15 mouse cellular contexts compared by ENCODE assay signal in genomic region chr10:39908768-39909441, GRCm38 (mm10). TPM values are rescaled to one million over a fixed set of nuclear protein-coding genes. Genes with fewer than 3 reads are reported as not detected.
A peak's percentile ranks its signal among the peaks of the same experiment; 100 is the strongest.
DNase-seq lines count a peak whose midpoint lies in the region; ATAC-seq and TF ChIP-seq lines count a peak whose summit lies in the region.
"Had no signal": no experiment of that assay in that cellular context is flagged by ENCODE, and none has a peak within 500 bp of the region (broad histone marks: within the 10 kb centered on the region; RNA-seq: fewer than 3 reads in every experiment).

No protein-coding gene starts in this region.

- TF ChIP-seq POLR2A in bone marrow macrophage, adult 2 months (IDR thresholded peaks at IDR 0.05; ENCODE audit: borderline replicate concordance, low read depth, low read length), result no peak

- H3K4me1 ChIP-seq in bone marrow macrophage, adult 2 months (ENCODE audit: control insufficient read depth, insufficient read depth, low read length), result peaks cover 3% of the 10 kb centered on the region; the same call in 1 of the 2 replicates
- H3K4me1 ChIP-seq in megakaryocyte, embryonic 14.5 days, result peaks cover 13% of the 10 kb centered on the region
- no peaks in the 10 kb centered on the region for H3K4me1 ChIP-seq in forebrain, embryonic 10.5 days
- H3K4me1 ChIP-seq: hindbrain, embryonic 13.5 days; midbrain, embryonic 12.5 days had no signal

- no peaks in the 10 kb centered on the region for H3K36me3 ChIP-seq in megakaryocyte, embryonic 14.5 days (replicated peaks; ENCODE audit: low read length)
- no peaks in the 10 kb centered on the region for H3K36me3 ChIP-seq in forebrain, embryonic 10.5 days (replicated peaks)
- H3K36me3 ChIP-seq: hindbrain, embryonic 13.5 days; midbrain, embryonic 12.5 days had no signal

- DNase-seq in kidney, adult 9 months, result peak; percentile 58
- DNase-seq in kidney, postnatal 10 days, result no peak
- DNase-seq in frontal cortex, postnatal 25 days (ENCODE audit: low spot score in 2 of 2), result no peak
- DNase-seq in layer of hippocampus, adult 9-10 months (ENCODE audit: low spot score), result no peak
- DNase-seq in forebrain, embryonic 10.5 days (ENCODE audit: extremely low spot score, low spot score), result no peak
- DNase-seq: cerebellum, adult 8-10 months; gastrocnemius, adult 2 months; kidney, postnatal 4 days had no signal

- H3K4me3 ChIP-seq in bone marrow macrophage, adult 2 months (ENCODE audit: insufficient read depth, low read length), result peak overlapping the region; percentile 52
- peak overlapping the region; percentile 83 for H3K4me3 ChIP-seq in megakaryocyte, embryonic 14.5 days (replicated peaks)
- H3K4me3 ChIP-seq in forebrain, embryonic 10.5 days, result no peak overlapping the region
- H3K4me3 ChIP-seq: gastrocnemius, adult 2 months; hindbrain, embryonic 13.5 days; midbrain, embryonic 12.5 days had no signal

- 81% methylated on average over 13 of the region's 13 CpGs for WGBS in forebrain, embryonic 10.5 days

- peak; percentile 78 for ATAC-seq in CD4-positive, CD25-positive, alpha-beta regulatory T cell, adult 4 months

- TF ChIP-seq CTCF in bone marrow macrophage, adult 2 months (IDR thresholded peaks at IDR 0.05; ENCODE audit: low read depth, low read length), result no peak

- H3K27ac ChIP-seq in bone marrow macrophage, adult 2 months (ENCODE audit: insufficient read depth, low read depth, low read length), result no peak overlapping the region
- H3K27ac ChIP-seq in forebrain, embryonic 10.5 days, result no peak overlapping the region
- H3K27ac ChIP-seq: gastrocnemius, adult 2 months; hindbrain, embryonic 13.5 days; midbrain, embryonic 12.5 days had no signal

- no peaks in the 10 kb centered on the region for H3K9me3 ChIP-seq in megakaryocyte, embryonic 14.5 days
- no peaks in the 10 kb centered on the region for H3K9me3 ChIP-seq in forebrain, embryonic 10.5 days
- H3K9me3 ChIP-seq: hindbrain, embryonic 13.5 days; midbrain, embryonic 12.5 days had no signal

- peaks cover 6% of the 10 kb centered on the region for H3K27me3 ChIP-seq in megakaryocyte, embryonic 14.5 days (replicated peaks)
- H3K27me3 ChIP-seq in forebrain, embryonic 10.5 days (ENCODE audit: poor library complexity, severe bottlenecking), result no peaks in the 10 kb centered on the region
- H3K27me3 ChIP-seq: hindbrain, embryonic 13.5 days; midbrain, embryonic 12.5 days had no signal

RNA-seq across cellular contexts. Expression of gene Mfsd4b4, which starts 9.9 kb away (rescaled TPM):
- polyA plus RNA-seq in CD4-positive, CD25-positive, alpha-beta regulatory T cell, adult 4 months (2017; shearing (Covaris generic)), result 1 to 10 TPM; 2.3 to 2.4 TPM
- 6.8 and 8.2 TPM in 2 replicates for polyA plus RNA-seq in bone marrow macrophage, adult 2 months (2012; ENCODE audit: insufficient read depth, insufficient read length, missing spikeins)
- 0.30 TPM in 1 of 2 replicates, not detected in the other for polyA plus RNA-seq in megakaryocyte, embryonic 14.5 days (2012; ENCODE audit: insufficient read depth, low replicate concordance)
- polyA plus RNA-seq in forebrain, embryonic 10.5 days (2016; fragmentation: Nextera tagmentation; extraction: Ambion mirVana), result 5.0 and 5.6 TPM in 2 replicates

RNA-seq across cellular contexts. Expression of gene Mfsd4b2, which starts 17.8 kb away (rescaled TPM):
- not detected for polyA plus RNA-seq in CD4-positive, CD25-positive, alpha-beta regulatory T cell, adult 4 months (2017; shearing (Covaris generic))
- polyA plus RNA-seq in bone marrow macrophage, adult 2 months (2012; ENCODE audit: insufficient read depth, insufficient read length, missing spikeins), result not detected in 2 replicates
- polyA plus RNA-seq in megakaryocyte, embryonic 14.5 days (2012; ENCODE audit: insufficient read depth, low replicate concordance), result not detected in 2 replicates
- not detected in 2 replicates for polyA plus RNA-seq in forebrain, embryonic 10.5 days (2016; fragmentation: Nextera tagmentation; extraction: Ambion mirVana)
- polyA plus RNA-seq: hindbrain, embryonic 13.5 days; liver, adult 2 months; midbrain, embryonic 12.5 days; neural tube, embryonic 11.5 days had no signal

RNA-seq across cellular contexts. Expression of gene Mfsd4b3, which starts 51.0 kb away (rescaled TPM):
- not detected for polyA plus RNA-seq in CD4-positive, CD25-positive, alpha-beta regulatory T cell, adult 4 months (2017; shearing (Covaris generic))
- 1.4 TPM in 2 replicates for polyA plus RNA-seq in bone marrow macrophage, adult 2 months (2012; ENCODE audit: insufficient read depth, insufficient read length, missing spikeins)
- not detected in 2 replicates for polyA plus RNA-seq in megakaryocyte, embryonic 14.5 days (2012; ENCODE audit: insufficient read depth, low replicate concordance)
- polyA plus RNA-seq in forebrain, embryonic 10.5 days (2016; fragmentation: Nextera tagmentation; extraction: Ambion mirVana), result 0.15 TPM in 1 of 2 replicates, not detected in the other
- polyA plus RNA-seq: neural tube, embryonic 11.5 days had no signal
